Mouse (Mus musculus) liver, embryonic 14.5 days (tissue): ENCODE data around the gene Slc8a3.

Experiments
- CTCF ChIP-seq: IDR thresholded peaks from 2 replicates; pipeline ENCODE4 v1.5.1; 2016; ENCODE audit warnings: antibody characterized with exemption, low read depth, control low read depth
- EP300 ChIP-seq: IDR thresholded peaks from 2 replicates; pipeline ENCODE4 v1.6.1; 2016; ENCODE audit warnings: antibody characterized with exemption, low read depth

GRCm38 (mm10) chr12:81262821-81263220, 70.2 kb downstream of the Slc8a3 start:
- TF ChIP-seq CTCF (no peak), EP300 (no peak)
